Mouse (Mus musculus) G1E (cell line): ENCODE results near the gene Ssu72.

Source experiments
- CTCF ChIP-seq: IDR thresholded peaks from 2 replicates; pipeline ENCODE4 v1.5.1; 2012; ENCODE audit warnings: low read depth, low read length, inconsistent platforms, mixed read lengths
- GATA1 ChIP-seq: IDR thresholded peaks from 2 replicates; pipeline ENCODE4 v1.6.1; 2012; ENCODE audit warnings: borderline replicate concordance, low read length, inconsistent platforms, mixed read lengths

GRCm38 (mm10) chr4:155734350-155734941, 29.8 kb downstream of the Ssu72 start, which contains the start of gene Tmem240:
- no peak for TF ChIP-seq GATA1
- TF ChIP-seq CTCF: no peak
